Mouse (Mus musculus): ENCODE data around the gene Rapgef5. TPM values are rescaled to one million over a fixed set of nuclear protein-coding genes. Genes with fewer than 3 reads are reported as not detected.
A peak's percentile ranks its signal among the peaks of the same experiment; 100 is the strongest.

Gene Rapgef5
- polyA plus RNA-seq, 1 experiment from 2014 or later = 12.4 TPM

- no peak for ATAC-seq (ENCODE audit: low read depth)
Observed at GRCm38 (mm10) chr12:117636969-117637368, 120.7 kb downstream of the Rapgef5 start.

GRCm38 (mm10) chr12:117638833-117639232, 122.6 kb downstream of the Rapgef5 start:
- no peak for ATAC-seq (ENCODE audit: low read depth)
- Histone ChIP-seq H3K27ac (replicated peaks; ENCODE audit: low read depth, low read length) (no peak overlapping the region), H3K36me3 (ENCODE audit: control insufficient read depth, insufficient read depth, low read length) (no peaks in the 10 kb centered on the region), H3K4me1 (ENCODE audit: control insufficient read depth, insufficient read depth, low read length) (no peaks in the 10 kb centered on the region), H3K9ac (ENCODE audit: low read depth, low read length) (no peak overlapping the region), H3K4me2 (ENCODE audit: low read depth, low read length) (no peak overlapping the region), H3K9me3 (ENCODE audit: control insufficient read depth, low read length) (no peaks in the 10 kb centered on the region), H3K27me3 (replicated peaks; ENCODE audit: control insufficient read depth, insufficient read depth, low read length) (no peaks in the 10 kb centered on the region), H3K4me3 (ENCODE audit: low read depth, low read length) (no peak overlapping the region)
- WGBS = 80% methylated on average over 2 of the region's 2 CpGs
- DNase-seq (ENCODE audit: low spot score) = no peak

More at GRCm38 (mm10) chr12:117636969-117637368, 120.7 kb downstream of the Rapgef5 start:
- no peak overlapping the region for H3K4me3 ChIP-seq (ENCODE audit: low read depth, low read length)
- no peak overlapping the region for H3K9ac ChIP-seq (ENCODE audit: low read depth, low read length)
- no peak for DNase-seq (ENCODE audit: low spot score)
- H3K27ac ChIP-seq (replicated peaks; ENCODE audit: low read depth, low read length) = no peak overlapping the region
- no peaks in the 10 kb centered on the region for H3K9me3 ChIP-seq (ENCODE audit: control insufficient read depth, low read length)
- WGBS = 71% methylated on average over 6 of the region's 6 CpGs
- no peaks in the 10 kb centered on the region for H3K27me3 ChIP-seq (replicated peaks; ENCODE audit: control insufficient read depth, insufficient read depth, low read length)
- no peaks in the 10 kb centered on the region for H3K4me1 ChIP-seq (ENCODE audit: control insufficient read depth, insufficient read depth, low read length)
- H3K36me3 ChIP-seq (ENCODE audit: control insufficient read depth, insufficient read depth, low read length) = no peaks in the 10 kb centered on the region
- H3K4me2 ChIP-seq (ENCODE audit: low read depth, low read length) = no peak overlapping the region

DNA sequence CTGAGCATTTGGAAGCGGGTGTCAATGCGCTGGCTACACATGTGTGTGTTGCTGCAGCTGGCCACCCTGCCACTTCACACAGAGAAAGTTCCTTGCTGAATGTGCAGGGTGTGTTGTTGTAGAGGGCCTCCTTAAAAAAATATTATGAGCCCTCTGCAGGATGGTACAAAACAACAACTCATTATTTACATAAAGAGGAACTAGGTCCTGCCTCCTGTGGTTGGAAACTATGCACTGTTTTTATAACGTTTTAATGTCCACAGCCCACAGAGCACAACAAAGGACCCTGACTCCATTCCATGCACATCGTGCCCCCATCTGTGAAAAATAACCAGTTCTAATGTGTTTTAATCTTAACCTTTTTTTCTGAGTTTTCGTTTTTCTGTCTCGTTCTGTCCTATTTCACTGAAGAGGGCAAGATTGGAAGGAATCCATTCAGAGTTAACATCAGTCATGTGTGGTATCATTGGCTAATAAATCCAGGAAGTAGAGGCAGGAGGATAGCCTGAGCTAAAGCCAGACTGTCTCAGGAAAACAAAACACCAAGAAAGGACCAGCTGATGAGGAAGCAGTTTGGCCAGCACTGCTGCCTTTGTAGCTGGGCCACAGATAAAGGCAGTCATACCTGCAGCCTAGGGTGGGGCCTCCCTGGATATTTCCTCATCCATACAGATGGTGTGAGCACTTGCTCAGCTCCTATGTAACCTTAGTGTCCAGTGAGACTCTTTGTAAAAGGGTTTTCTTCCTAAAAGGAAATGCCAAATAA, 123.3 kb downstream of the Rapgef5 start:
- Histone ChIP-seq H3K4me1 (ENCODE audit: control insufficient read depth, insufficient read depth, low read length) (no peaks in the 10 kb centered on the region), H3K9ac (ENCODE audit: low read depth, low read length) (no peak overlapping the region), H3K9me3 (ENCODE audit: control insufficient read depth, low read length) (no peaks in the 10 kb centered on the region), H3K27me3 (replicated peaks; ENCODE audit: control insufficient read depth, insufficient read depth, low read length) (no peaks in the 10 kb centered on the region), H3K27ac (replicated peaks; ENCODE audit: low read depth, low read length) (no peak overlapping the region), H3K4me2 (ENCODE audit: low read depth, low read length) (no peak overlapping the region), H3K36me3 (ENCODE audit: control insufficient read depth, insufficient read depth, low read length) (no peaks in the 10 kb centered on the region), H3K4me3 (ENCODE audit: low read depth, low read length) (no peak overlapping the region)
- WGBS = 64% methylated on average over 6 of the region's 6 CpGs
- DNase-seq (ENCODE audit: low spot score) = no peak
- ATAC-seq (ENCODE audit: low read depth) = no peak

DNA sequence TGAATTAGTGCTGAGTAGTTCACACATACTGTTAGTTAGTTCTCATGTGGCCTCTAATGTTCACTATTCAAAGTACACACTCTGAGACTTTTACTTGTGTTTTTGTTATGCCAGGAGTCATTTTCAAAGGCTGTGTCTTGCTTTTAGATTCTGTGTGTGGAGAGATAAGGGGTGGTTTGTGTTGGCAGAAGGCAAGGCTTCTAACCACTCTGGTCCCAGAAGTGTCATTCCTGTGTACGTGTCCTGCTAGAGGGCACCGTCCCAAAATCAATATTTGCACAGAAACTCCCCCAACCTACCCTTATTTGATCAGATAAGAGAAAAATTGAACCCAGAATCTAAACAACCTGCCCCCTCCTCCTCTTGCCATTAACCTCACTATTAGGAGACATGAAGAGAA, 126.2 kb downstream of the Rapgef5 start:
- no peak for ATAC-seq (ENCODE audit: low read depth)
- H3K4me3 ChIP-seq (ENCODE audit: low read depth, low read length) = no peak overlapping the region

DNA sequence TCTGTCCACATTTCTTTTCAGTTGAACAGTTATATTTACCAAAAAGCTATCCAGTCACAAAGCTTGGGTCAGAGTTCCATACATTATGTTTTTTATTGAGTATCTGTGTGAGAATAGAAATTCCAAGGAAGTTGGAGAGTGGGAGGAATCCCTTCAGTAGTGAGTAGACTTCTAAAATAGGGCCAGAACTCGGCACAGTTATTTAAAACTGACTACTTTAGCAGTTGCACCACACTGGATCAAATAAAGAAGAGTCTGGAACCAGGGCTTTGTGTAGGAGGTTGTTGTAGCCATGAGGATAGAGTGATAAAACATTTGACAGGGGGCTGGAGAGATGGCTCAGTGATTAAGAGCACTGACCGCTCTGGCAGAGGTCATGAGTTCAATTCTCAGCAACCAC, 129.5 kb downstream of the Rapgef5 start:
- DNase-seq (ENCODE audit: low spot score) (no peak), ATAC-seq (ENCODE audit: low read depth) (no peak)
- Histone ChIP-seq H3K27me3 (replicated peaks; ENCODE audit: control insufficient read depth, insufficient read depth, low read length) (no peaks in the 10 kb centered on the region), H3K9ac (ENCODE audit: low read depth, low read length) (no peak overlapping the region), H3K4me1 (ENCODE audit: control insufficient read depth, insufficient read depth, low read length) (no peaks in the 10 kb centered on the region), H3K27ac (replicated peaks; ENCODE audit: low read depth, low read length) (no peak overlapping the region), H3K36me3 (ENCODE audit: control insufficient read depth, insufficient read depth, low read length) (no peaks in the 10 kb centered on the region), H3K4me2 (ENCODE audit: low read depth, low read length) (no peak overlapping the region), H3K4me3 (ENCODE audit: low read depth, low read length) (no peak overlapping the region), H3K9me3 (ENCODE audit: control insufficient read depth, low read length) (no peaks in the 10 kb centered on the region)
- WGBS = 82% methylated on average over 2 of the region's 2 CpGs

More for the DNA sequence above, 126.2 kb downstream of the Rapgef5 start:
- Histone ChIP-seq H3K9me3 (ENCODE audit: control insufficient read depth, low read length) (no peaks in the 10 kb centered on the region), H3K36me3 (ENCODE audit: control insufficient read depth, insufficient read depth, low read length) (no peaks in the 10 kb centered on the region), H3K9ac (ENCODE audit: low read depth, low read length) (no peak overlapping the region), H3K4me2 (ENCODE audit: low read depth, low read length) (no peak overlapping the region), H3K27me3 (replicated peaks; ENCODE audit: control insufficient read depth, insufficient read depth, low read length) (no peaks in the 10 kb centered on the region), H3K27ac (replicated peaks; ENCODE audit: low read depth, low read length) (no peak overlapping the region), H3K4me1 (ENCODE audit: control insufficient read depth, insufficient read depth, low read length) (no peaks in the 10 kb centered on the region)
- no peak for DNase-seq (ENCODE audit: low spot score)
- 56% methylated on average over 2 of the region's 2 CpGs for WGBS

DNA sequence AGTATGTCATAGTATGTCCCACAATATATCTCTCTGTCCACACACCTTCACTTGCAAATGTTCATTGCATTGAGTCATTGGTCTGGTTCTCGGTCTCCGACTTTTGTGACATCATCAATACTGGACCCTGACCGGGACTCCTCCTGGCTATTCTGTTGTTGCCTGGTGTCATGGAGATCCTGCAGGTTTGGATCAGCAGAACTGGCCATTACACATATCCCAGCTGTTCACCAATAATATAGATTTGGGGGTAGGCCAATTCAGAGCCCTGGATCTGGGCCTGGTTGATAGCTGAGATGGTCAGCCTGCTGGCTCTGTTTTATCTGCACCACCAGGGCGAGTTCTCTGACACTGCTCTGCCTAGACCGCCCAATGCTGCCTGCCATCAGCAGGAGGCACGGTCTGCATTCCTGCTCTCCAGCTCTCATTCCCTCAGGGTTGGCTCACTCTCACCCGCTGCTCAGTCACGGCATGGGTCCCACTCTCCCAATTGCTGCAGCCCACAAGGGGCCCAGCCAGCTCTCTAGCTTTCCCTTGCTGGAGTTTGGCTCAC, 137.7 kb downstream of the Rapgef5 start:
- Histone ChIP-seq H3K27ac (replicated peaks; ENCODE audit: low read depth, low read length) (no peak overlapping the region), H3K36me3 (ENCODE audit: control insufficient read depth, insufficient read depth, low read length) (no peaks in the 10 kb centered on the region), H3K9ac (ENCODE audit: low read depth, low read length) (no peak overlapping the region), H3K4me3 (ENCODE audit: low read depth, low read length) (no peak overlapping the region), H3K4me2 (ENCODE audit: low read depth, low read length) (no peak overlapping the region), H3K4me1 (ENCODE audit: control insufficient read depth, insufficient read depth, low read length) (no peaks in the 10 kb centered on the region), H3K27me3 (replicated peaks; ENCODE audit: control insufficient read depth, insufficient read depth, low read length) (no peaks in the 10 kb centered on the region), H3K9me3 (ENCODE audit: control insufficient read depth, low read length) (no peaks in the 10 kb centered on the region)
- 84% methylated on average over 8 of the region's 8 CpGs for WGBS
- ATAC-seq (ENCODE audit: low read depth) (no peak), DNase-seq (ENCODE audit: low spot score) (no peak)

- Histone ChIP-seq H3K9ac (ENCODE audit: low read depth, low read length) (no peak overlapping the region), H3K4me1 (ENCODE audit: control insufficient read depth, insufficient read depth, low read length) (no peaks in the 10 kb centered on the region), H3K9me3 (ENCODE audit: control insufficient read depth, low read length) (no peaks in the 10 kb centered on the region), H3K36me3 (ENCODE audit: control insufficient read depth, insufficient read depth, low read length) (no peaks in the 10 kb centered on the region), H3K27ac (replicated peaks; ENCODE audit: low read depth, low read length) (no peak overlapping the region), H3K4me3 (ENCODE audit: low read depth, low read length) (no peak overlapping the region), H3K4me2 (ENCODE audit: low read depth, low read length) (no peak overlapping the region), H3K27me3 (replicated peaks; ENCODE audit: control insufficient read depth, insufficient read depth, low read length) (no peaks in the 10 kb centered on the region)
- DNase-seq (ENCODE audit: low spot score) = no peak
- ATAC-seq (ENCODE audit: low read depth) = no peak
- WGBS = 80% methylated on average over 4 of the region's 4 CpGs
Observed at GRCm38 (mm10) chr12:117656935-117657334, 140.7 kb downstream of the Rapgef5 start.

DNA sequence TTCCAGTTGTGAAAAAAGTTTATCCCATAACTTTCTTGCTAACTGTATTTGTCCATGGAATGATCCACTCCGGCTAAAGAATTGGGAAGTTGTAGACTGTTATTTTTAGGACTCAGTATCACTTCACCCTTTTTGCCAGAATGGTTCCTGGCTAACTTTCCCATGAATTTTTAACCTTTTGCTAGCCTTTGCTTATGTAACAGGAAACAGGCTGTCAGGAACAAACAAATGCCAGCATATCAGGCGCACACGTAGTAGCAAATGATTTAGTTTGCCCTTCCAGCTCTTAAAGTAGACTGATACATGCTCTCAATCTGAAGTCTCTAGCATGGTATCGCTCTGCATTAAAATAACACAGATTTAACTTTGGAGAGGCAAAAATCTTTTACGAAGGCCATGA, 141.5 kb downstream of the Rapgef5 start:
- no peaks in the 10 kb centered on the region for H3K9me3 ChIP-seq (ENCODE audit: control insufficient read depth, low read length)
- 67% methylated on average over 5 of the region's 5 CpGs for WGBS
- no peak overlapping the region for H3K27ac ChIP-seq (replicated peaks; ENCODE audit: low read depth, low read length)
- no peak overlapping the region for H3K4me2 ChIP-seq (ENCODE audit: low read depth, low read length)
- no peak overlapping the region for H3K9ac ChIP-seq (ENCODE audit: low read depth, low read length)
- no peaks in the 10 kb centered on the region for H3K4me1 ChIP-seq (ENCODE audit: control insufficient read depth, insufficient read depth, low read length)
- no peaks in the 10 kb centered on the region for H3K36me3 ChIP-seq (ENCODE audit: control insufficient read depth, insufficient read depth, low read length)
- no peaks in the 10 kb centered on the region for H3K27me3 ChIP-seq (replicated peaks; ENCODE audit: control insufficient read depth, insufficient read depth, low read length)
- no peak for DNase-seq (ENCODE audit: low spot score)
- H3K4me3 ChIP-seq (ENCODE audit: low read depth, low read length) = no peak overlapping the region
- no peak for ATAC-seq (ENCODE audit: low read depth)

- no peaks in the 10 kb centered on the region for H3K9me3 ChIP-seq (ENCODE audit: control insufficient read depth, low read length)
- WGBS = 23% methylated on average over 6 of the region's 6 CpGs
- no peak overlapping the region for H3K27ac ChIP-seq (replicated peaks; ENCODE audit: low read depth, low read length)
- H3K36me3 ChIP-seq (ENCODE audit: control insufficient read depth, insufficient read depth, low read length) = no peaks in the 10 kb centered on the region
- DNase-seq (ENCODE audit: low spot score) (peak; percentile 32), ATAC-seq (ENCODE audit: low read depth) (no peak)
- no peaks in the 10 kb centered on the region for H3K27me3 ChIP-seq (replicated peaks; ENCODE audit: control insufficient read depth, insufficient read depth, low read length)
- no peak overlapping the region for H3K9ac ChIP-seq (ENCODE audit: low read depth, low read length)
- H3K4me1 ChIP-seq (ENCODE audit: control insufficient read depth, insufficient read depth, low read length) = 0 out of 2 replicates have a peak, but pooled peaks cover 4% of the 10 kb centered on the region
- no peak overlapping the region for H3K4me2 ChIP-seq (ENCODE audit: low read depth, low read length)
- H3K4me3 ChIP-seq (ENCODE audit: low read depth, low read length) = no peak overlapping the region
Observed at GRCm38 (mm10) chr12:117658821-117659220, 142.5 kb downstream of the Rapgef5 start.
